Mouse (Mus musculus): ENCODE data around the gene Gm17067. TPM values are rescaled to one million over a fixed set of nuclear protein-coding genes. Genes with fewer than 3 reads are reported as not detected.
"Not testable (repeated sequence)": the region's sequence is repeated elsewhere in the genome, so short reads cannot be mapped to it uniquely, and the experiment has no call there.

Gene Gm17067
- polyA plus RNA-seq (2012; ENCODE audit: insufficient read depth, insufficient read length, missing spikeins) = not detected in 2 replicates

- not testable (repeated sequence) for H3K4me3 ChIP-seq (ENCODE audit: insufficient read depth, low read length); H3K27ac ChIP-seq (ENCODE audit: insufficient read depth, low read depth, low read length); H3K4me1 ChIP-seq (ENCODE audit: control insufficient read depth, insufficient read depth, low read length)
Measured at GRCm38 (mm10) chr7:42726917-42727316, at the start of gene Gm17067. Gm17067 (minus strand) TSS chr7:42727017.

- Histone ChIP-seq H3K4me1 (ENCODE audit: control insufficient read depth, insufficient read depth, low read length) (no peaks in the 10 kb centered on the region), H3K27ac (ENCODE audit: insufficient read depth, low read depth, low read length) (no peak overlapping the region), H3K4me3 (ENCODE audit: insufficient read depth, low read length) (no peak overlapping the region)
- TF ChIP-seq POLR2A (IDR thresholded peaks at IDR 0.05; ENCODE audit: borderline replicate concordance, low read depth, low read length) (no peak), CTCF (IDR thresholded peaks at IDR 0.05; ENCODE audit: low read depth, low read length) (no peak)
Measured at GRCm38 (mm10) chr7:42749836-42750235, 23.0 kb upstream of the Gm17067 start.

GRCm38 (mm10) chr7:42738536-42739210 lies 11.9 kb upstream of the Gm17067 start:
- Histone ChIP-seq H3K4me3 (ENCODE audit: insufficient read depth, low read length) (no peak overlapping the region), H3K27ac (ENCODE audit: insufficient read depth, low read depth, low read length) (no peak overlapping the region), H3K4me1 (ENCODE audit: control insufficient read depth, insufficient read depth, low read length) (no peaks in the 10 kb centered on the region)
- no peak for TF ChIP-seq POLR2A (IDR thresholded peaks at IDR 0.05; ENCODE audit: borderline replicate concordance, low read depth, low read length)

- Histone ChIP-seq H3K27ac (ENCODE audit: insufficient read depth, low read depth, low read length) (peak overlapping the region; percentile 58), H3K4me3 (ENCODE audit: insufficient read depth, low read length) (peak overlapping the region; percentile 93)
- not testable (repeated sequence) for H3K4me1 ChIP-seq (ENCODE audit: control insufficient read depth, insufficient read depth, low read length)
Measured at GRCm38 (mm10) chr7:42693251-42693650, 33.6 kb downstream of the Gm17067 start.

- not testable (repeated sequence) for H3K4me1 ChIP-seq (ENCODE audit: control insufficient read depth, insufficient read depth, low read length)
- H3K27ac ChIP-seq (ENCODE audit: insufficient read depth, low read depth, low read length) = peak within 1 kb of the TSS; percentile 58
- H3K4me3 ChIP-seq (ENCODE audit: insufficient read depth, low read length) = peak within 1 kb of the TSS; percentile 93
Measured at GRCm38 (mm10) chr7:42692362-42693158, 34.3 kb downstream of the Gm17067 start, which contains the start of gene Zfp975. Zfp975 (minus strand) TSS chr7:42692742.

GRCm38 (mm10) chr7:42680081-42680480 lies 46.7 kb downstream of the Gm17067 start:
- H3K4me1 ChIP-seq (ENCODE audit: control insufficient read depth, insufficient read depth, low read length); H3K27ac ChIP-seq (ENCODE audit: insufficient read depth, low read depth, low read length); H3K4me3 ChIP-seq (ENCODE audit: insufficient read depth, low read length): not testable (repeated sequence)

- not testable (repeated sequence) for H3K4me3 ChIP-seq (ENCODE audit: insufficient read depth, low read length); H3K27ac ChIP-seq (ENCODE audit: insufficient read depth, low read depth, low read length); H3K4me1 ChIP-seq (ENCODE audit: control insufficient read depth, insufficient read depth, low read length)
Measured at GRCm38 (mm10) chr7:42679646-42680045, 47.2 kb downstream of the Gm17067 start.

GRCm38 (mm10) chr7:42660140-42660539 lies 66.7 kb downstream of the Gm17067 start:
- H3K27ac ChIP-seq (ENCODE audit: insufficient read depth, low read depth, low read length); H3K4me1 ChIP-seq (ENCODE audit: control insufficient read depth, insufficient read depth, low read length); H3K4me3 ChIP-seq (ENCODE audit: insufficient read depth, low read length): not testable (repeated sequence)

Other genes with a start within 250 kb of the Gm17067 start
- gene Zfp141, start 221.3 kb downstream of the Gm17067 start, polyA plus RNA-seq (2012; ENCODE audit: insufficient read depth, insufficient read length, missing spikeins) = 4.2 and 6.1 TPM in 2 replicates
- not detected in 2 replicates for gene Gm21028, start 148.4 kb downstream of the Gm17067 start, polyA plus RNA-seq (2012; ENCODE audit: insufficient read depth, insufficient read length, missing spikeins)
- not detected in 2 replicates for gene Zfp977, start 134.5 kb downstream of the Gm17067 start, polyA plus RNA-seq (2012; ENCODE audit: insufficient read depth, insufficient read length, missing spikeins)
- 2.3 and 2.5 TPM in 2 replicates for gene Zfp976, start 84.4 kb downstream of the Gm17067 start, polyA plus RNA-seq (2012; ENCODE audit: insufficient read depth, insufficient read length, missing spikeins)
- gene Zfp975, start 34.3 kb downstream of the Gm17067 start, polyA plus RNA-seq (2012; ENCODE audit: insufficient read depth, insufficient read length, missing spikeins) = 4.9 and 5.5 TPM in 2 replicates
- not detected in 2 replicates for gene Vmn2r62, start 66.5 kb upstream of the Gm17067 start, polyA plus RNA-seq (2012; ENCODE audit: insufficient read depth, insufficient read length, missing spikeins)
- gene Gm2381, start 140.2 kb upstream of the Gm17067 start, polyA plus RNA-seq (2012; ENCODE audit: insufficient read depth, insufficient read length, missing spikeins) = not detected in 2 replicates
- gene Vmn2r63, start 206.8 kb upstream of the Gm17067 start, polyA plus RNA-seq (2012; ENCODE audit: insufficient read depth, insufficient read length, missing spikeins) = not detected in 2 replicates

Data from bone marrow macrophage, adult 2 months (primary cell).